Mouse (Mus musculus): Measurements from ENCODE around the gene Rspo3.

- no peak for TF ChIP-seq CTCF (IDR thresholded peaks at IDR 0.05; ENCODE audit: borderline replicate concordance, control insufficient read depth, extremely low read depth, insufficient read depth, low read length, poor library complexity)
- no peak for TF ChIP-seq POLR2A (IDR thresholded peaks at IDR 0.05; ENCODE audit: control insufficient read depth, extremely low read depth, insufficient read depth, low read length, poor library complexity)
Measured at GRCm38 (mm10) chr10:29470454-29470853, 65.2 kb downstream of the Rspo3 start.

Data from thymus, adult 2 months (tissue).